Mouse (Mus musculus) right cerebral cortex, adult 18-20 months (tissue): ENCODE data around the gene Gm14743.
"Not testable (repeated sequence)": the region's sequence is repeated elsewhere in the genome, so short reads cannot be mapped to it uniquely, and the experiment has no call there.

Source experiments
- DNase-seq: peaks from one replicate; pipeline ENCODE4 v3.0.0; 2022; ENCODE audit warnings: mixed read lengths

Gm14743 gene

GRCm38 (mm10) chrX:78245821-78246220 is at the start of gene Gm14743:
Gene Gm14743, minus strand, starts transcription at chrX:78245921.
- not testable (repeated sequence) for DNase-seq

GRCm38 (mm10) chrX:78202829-78203228 is 42.9 kb downstream of the Gm14743 start:
- no peak for DNase-seq

DNA sequence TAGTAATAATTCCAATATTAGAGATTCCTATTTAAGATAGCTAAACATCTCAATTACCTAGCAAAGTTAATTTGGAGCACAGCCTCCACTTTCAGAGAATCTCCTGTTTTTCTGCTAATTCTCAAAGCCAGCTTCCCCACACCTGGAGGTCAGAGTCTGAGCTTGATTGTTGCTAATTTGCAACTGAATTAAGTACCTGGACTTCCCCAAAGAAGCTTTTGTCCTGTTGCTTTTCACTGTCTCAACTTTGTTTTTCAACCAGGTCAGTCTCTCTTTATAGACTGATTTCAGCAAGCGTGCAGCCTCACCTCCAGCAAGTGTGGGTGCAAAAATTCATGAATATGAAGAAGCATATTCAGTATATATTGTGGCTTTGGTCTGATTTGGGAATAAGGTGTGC is 43.5 kb downstream of the Gm14743 start:
- not testable (repeated sequence) for DNase-seq
